Mouse (Mus musculus) liver, postnatal 0 days (tissue): ENCODE measurements around the gene Cpm.

Source experiments
- CTCF ChIP-seq: sonication (generic); IDR thresholded peaks from 2 replicates; pipeline ENCODE4 v1.5.1; 2016; ENCODE audit warnings: antibody characterized with exemption, low read depth
- EP300 ChIP-seq: IDR thresholded peaks from 2 replicates; pipeline ENCODE4 v1.6.1; 2016; ENCODE audit warnings: antibody characterized with exemption, low read depth, mild to moderate bottlenecking

GRCm38 (mm10) chr10:117729139-117729814 is 100.0 kb downstream of the Cpm start:
- TF ChIP-seq EP300 (peak; percentile 56; the same call in 1 of the 2 replicates), CTCF (no peak)
